Mouse (Mus musculus) lung, embryonic 14.5 days (tissue): ENCODE measurements around the gene Mfsd2b. TPM values are rescaled to one million over a fixed set of nuclear protein-coding genes. Genes with fewer than 3 reads are reported as not detected.

ENCODE experiments used
- ATAC-seq: fragments of 200-750 bp; cut with Nextera tagmentation; 2 replicates; pipeline ENCODE4 v1.8.0; 2017; ENCODE audit warnings: mild to moderate bottlenecking, moderate TSS enrichment, moderate library complexity; ENCODE audit not compliant: insufficient read depth
- DNase-seq: peaks from one replicate; pipeline ENCODE4 v3.0.0-alpha.2; 2015
- H3K27ac ChIP-seq: fragments of 300-500 bp; sonication (generic); 2 replicates; pipeline ENCODE4 v1.5.1; 2014; ENCODE audit warnings: low read depth, mild to moderate bottlenecking, moderate library complexity
- H3K27me3 ChIP-seq: fragments of 300-500 bp; sonication (generic); 2 replicates; pipeline ENCODE4 v1.6.1; 2014; ENCODE audit warnings: low read length, control low read depth; ENCODE audit not compliant: insufficient read depth
- H3K36me3 ChIP-seq: fragments of 300-500 bp; sonication (generic); 2 replicates; pipeline ENCODE4 v1.6.1; 2014; ENCODE audit warnings: control low read depth; ENCODE audit not compliant: insufficient read depth
- H3K4me1 ChIP-seq: fragments of 300-500 bp; sonication (generic); 2 replicates; pipeline ENCODE4 v1.6.1; 2014; ENCODE audit warnings: antibody characterized with exemption, control low read depth; ENCODE audit not compliant: insufficient read depth
- H3K4me2 ChIP-seq: fragments of 300-500 bp; sonication (generic); 2 replicates; pipeline ENCODE4 v1.6.1; 2014; ENCODE audit warnings: mild to moderate bottlenecking
- H3K4me3 ChIP-seq: fragments of 300-500 bp; sonication (generic); 2 replicates; pipeline ENCODE4 v1.5.1; 2014; ENCODE audit warnings: low read depth, low read length
- H3K9ac ChIP-seq: fragments of 300-500 bp; sonication (generic); 2 replicates; pipeline ENCODE4 v1.6.1; 2014
- H3K9me3 ChIP-seq: fragments of 300-500 bp; sonication (generic); 2 replicates; pipeline ENCODE4 v1.6.1; 2016; ENCODE audit warnings: low read depth, low read length, control low read depth
- CTCF ChIP-seq: IDR thresholded peaks from 2 replicates; pipeline ENCODE4 v1.5.1; 2016; ENCODE audit warnings: antibody characterized with exemption, low read depth
- WGBS: fragments of 180-500 bp; shearing (Covaris S2); extraction: QIAGEN DNeasy Blood & Tissue Kit; methylation state at CpG from one replicate; pipeline ENCODE4 v1.1.7; 2014; 5-methylcytosine and 5-hydroxymethylcytosine counted together
- polyA plus RNA-seq: library from polyadenylated mRNA; unstranded; fragments of >200 nt; fragmentation: Nextera tagmentation; extraction: Ambion mirVana; gene quantifications from 2 replicates; pipeline ENCODE4 v1.2.1, GENCODE M21; 2014

Mfsd2b gene
- polyA plus RNA-seq, 1 experiment from 2014 or later, result 2.9 TPM

DNA sequence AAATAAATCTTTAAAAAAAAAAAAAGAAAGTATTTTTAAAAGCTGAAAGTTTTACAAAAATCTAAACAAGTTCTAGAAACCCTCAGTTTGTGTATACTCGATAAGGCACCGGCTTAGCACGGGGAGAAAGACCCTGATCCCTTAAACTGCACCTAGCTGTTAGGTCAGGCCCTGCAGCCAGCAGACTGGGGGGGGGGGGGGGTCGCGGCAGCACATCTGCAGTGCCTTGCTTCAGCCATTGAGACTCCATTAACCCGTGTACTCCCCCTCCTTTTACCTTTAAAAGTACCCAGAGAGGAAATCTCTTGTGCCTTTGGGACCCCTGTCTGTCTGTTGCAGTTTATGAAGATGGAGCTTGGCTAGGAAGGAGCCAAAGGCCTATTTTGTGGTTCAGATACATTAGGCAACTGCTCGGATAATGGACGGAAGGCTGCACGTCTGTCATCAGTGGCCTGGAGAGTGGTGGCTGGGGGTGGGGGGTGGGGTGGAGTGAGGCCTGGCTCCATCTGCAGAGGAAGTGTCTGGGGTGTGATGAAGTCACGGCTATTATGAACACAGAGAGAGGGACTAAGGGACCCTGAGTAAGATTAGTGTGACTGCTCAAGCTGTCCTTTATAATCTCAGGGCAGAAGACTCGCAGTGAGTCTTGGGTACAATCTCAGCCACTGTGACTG lies 14.8 kb downstream of the Mfsd2b start:
- Histone ChIP-seq H3K4me1 (peaks cover 7% of the 10 kb centered on the region; the same call in 1 of the 2 replicates), H3K27ac (no peak overlapping the region), H3K27me3 (no peaks in the 10 kb centered on the region), H3K4me3 (no peak overlapping the region), H3K36me3 (peaks cover 21% of the 10 kb centered on the region; the same call in 1 of the 2 replicates), H3K4me2 (no peak overlapping the region), H3K9me3 (no peaks in the 10 kb centered on the region), H3K9ac (no peak overlapping the region)
- TF ChIP-seq CTCF, result no peak
- peak; percentile 21 for DNase-seq
- ATAC-seq, result peak; percentile 42; the same call in 1 of the 2 replicates
- 36% methylated on average over 11 of the region's 11 CpGs for WGBS

DNA sequence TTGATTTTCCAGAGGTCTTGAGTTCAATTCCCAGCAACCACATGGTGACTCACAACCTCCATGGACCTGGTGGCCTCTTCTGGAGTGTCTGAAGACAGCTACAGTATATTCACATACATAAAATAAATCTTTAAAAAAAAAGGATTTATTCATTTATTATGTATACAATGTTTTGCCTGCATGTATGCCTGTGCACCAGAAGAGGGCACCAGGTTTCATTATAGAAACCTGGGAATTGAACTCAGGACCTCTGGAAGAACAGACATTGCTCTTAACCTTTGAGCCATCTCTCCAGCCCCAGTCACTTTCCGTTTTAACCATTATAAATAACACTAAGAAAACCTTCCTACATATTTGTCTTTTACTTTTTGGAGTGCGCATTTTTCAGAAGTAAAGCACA lies 17.3 kb downstream of the Mfsd2b start:
- H3K4me1 ChIP-seq, result no peaks in the 10 kb centered on the region
- no peak overlapping the region for H3K4me3 ChIP-seq
- 92% methylated on average over 2 of the region's 2 CpGs for WGBS
- ATAC-seq (no peak), DNase-seq (peak; percentile 25)
- H3K4me2 ChIP-seq, result no peak overlapping the region
- peaks cover 19% of the 10 kb centered on the region; the same call in 1 of the 2 replicates for H3K36me3 ChIP-seq
- no peaks in the 10 kb centered on the region for H3K9me3 ChIP-seq
- H3K9ac ChIP-seq, result no peak overlapping the region
- TF ChIP-seq CTCF, result 0 out of 2 replicates have a peak, but pooled peaks have one; percentile 7
- H3K27me3 ChIP-seq, result no peaks in the 10 kb centered on the region
- H3K27ac ChIP-seq, result no peak overlapping the region

DNA sequence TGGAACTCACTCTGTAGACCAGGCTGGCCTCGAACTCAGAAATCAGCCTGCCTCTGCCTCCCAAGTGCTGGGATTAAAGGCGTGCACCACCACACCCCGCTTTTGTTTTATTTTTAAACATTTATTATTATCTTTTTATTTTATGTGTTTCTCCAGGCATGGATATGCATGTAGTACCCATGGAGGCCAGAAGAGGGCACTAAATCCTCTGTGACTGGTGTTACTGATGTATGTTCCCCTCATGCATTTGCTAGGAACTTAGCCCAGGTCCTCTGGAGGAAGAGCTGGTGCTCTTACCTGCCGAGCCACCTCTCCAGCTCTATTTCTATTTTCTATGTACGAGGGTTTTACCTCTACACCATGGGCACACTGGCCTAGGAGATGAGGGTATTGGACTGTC lies 18.0 kb downstream of the Mfsd2b start:
- H3K9ac ChIP-seq, result no peak overlapping the region
- no peak overlapping the region for H3K4me2 ChIP-seq
- H3K27me3 ChIP-seq, result no peaks in the 10 kb centered on the region
- peak; percentile 48 for TF ChIP-seq CTCF
- ATAC-seq, result no peak
- H3K36me3 ChIP-seq, result peaks cover 25% of the 10 kb centered on the region; the same call in 1 of the 2 replicates
- 90% methylated on average over 5 of the region's 5 CpGs for WGBS
- DNase-seq, result peak; percentile 40
- no peaks in the 10 kb centered on the region for H3K9me3 ChIP-seq
- H3K4me1 ChIP-seq, result no peaks in the 10 kb centered on the region
- no peak overlapping the region for H3K27ac ChIP-seq
- no peak overlapping the region for H3K4me3 ChIP-seq

DNA sequence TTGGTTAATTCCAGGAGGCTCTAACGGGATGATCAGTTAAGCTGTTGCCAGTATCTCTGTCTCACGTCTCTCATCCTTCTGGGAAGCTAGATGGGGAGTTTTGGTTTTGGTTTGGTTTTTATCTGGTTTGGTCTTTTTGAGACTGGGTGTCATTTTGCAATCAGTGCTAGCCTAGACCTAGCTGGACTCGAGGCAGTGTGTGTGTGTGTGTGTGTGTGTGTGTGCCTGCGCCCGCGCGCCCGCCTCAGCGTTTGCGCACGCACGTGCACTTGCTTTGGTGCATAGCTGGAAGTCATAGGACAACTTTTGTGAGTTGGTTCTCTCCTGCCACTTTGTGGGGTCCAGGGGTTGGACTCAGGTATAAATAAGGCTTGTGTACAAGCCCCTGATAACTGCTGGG lies 30.4 kb downstream of the Mfsd2b start:
- Histone ChIP-seq H3K36me3 (no peaks in the 10 kb centered on the region), H3K9me3 (no peaks in the 10 kb centered on the region), H3K4me3 (peak overlapping the region; percentile 64), H3K9ac (peak overlapping the region; percentile 65), H3K4me1 (0 out of 2 replicates have a peak, but pooled peaks cover 7% of the 10 kb centered on the region), H3K27me3 (0 out of 2 replicates have a peak, but pooled peaks cover 5% of the 10 kb centered on the region), H3K4me2 (peak overlapping the region; percentile 79), H3K27ac (peak overlapping the region; percentile 69)
- 0% methylated on average over 12 of the region's 12 CpGs for WGBS
- TF ChIP-seq CTCF, result no peak
- DNase-seq (peak; percentile 74), ATAC-seq (peak; percentile 37)

DNA sequence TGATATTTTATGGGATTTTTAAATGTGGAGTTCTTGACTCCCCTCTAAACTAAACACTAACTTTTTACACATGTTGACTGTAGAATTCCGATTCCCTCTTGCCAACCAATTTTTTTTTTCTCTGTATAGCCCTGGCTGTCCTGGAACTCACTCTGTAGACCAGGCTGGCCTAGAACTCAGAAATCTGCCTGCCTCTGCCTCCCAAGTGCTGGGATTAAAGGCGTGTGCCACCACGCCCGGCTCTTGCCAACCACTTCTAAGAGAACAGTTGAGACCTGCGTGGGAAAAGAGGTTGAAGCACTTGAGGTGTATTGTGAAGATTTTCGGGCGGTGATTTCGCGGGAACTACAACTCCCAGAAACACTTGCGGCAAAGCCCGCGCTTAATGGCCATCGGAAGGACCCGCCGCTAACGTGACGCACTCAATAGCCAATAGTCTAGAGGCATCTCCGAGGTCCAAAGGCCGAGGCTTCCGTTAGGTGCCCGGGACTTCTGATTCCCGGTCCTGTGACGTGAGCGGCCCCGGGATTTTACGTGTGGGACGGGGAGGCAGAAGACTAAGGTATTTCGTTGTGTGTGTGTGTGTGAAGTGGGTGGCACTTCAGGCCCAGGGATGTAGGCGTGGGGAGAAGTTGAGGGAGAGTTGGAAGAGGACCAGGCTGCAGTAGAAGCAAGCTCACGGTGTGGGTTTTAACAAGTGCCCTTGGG lies 31.1 kb downstream of the Mfsd2b start, which contains the start of gene Wdcp:
TSS of gene Wdcp (plus strand) at position 414 of the 708 bp plus-strand sequence.
- WGBS, result under 1% methylated on average over 30 of the region's 30 CpGs
- Histone ChIP-seq H3K36me3 (no peaks in the 10 kb centered on the region), H3K27me3 (0 out of 2 replicates have a peak, but pooled peaks cover 5% of the 10 kb centered on the region), H3K27ac (peak within 1 kb of the TSS; percentile 69), H3K9ac (peak within 1 kb of the TSS; percentile 65), H3K9me3 (no peaks in the 10 kb centered on the region), H3K4me1 (0 out of 2 replicates have a peak, but pooled peaks cover 7% of the 10 kb centered on the region), H3K4me3 (peak within 1 kb of the TSS; percentile 64), H3K4me2 (peak within 1 kb of the TSS; percentile 95)
- peak; percentile 97 for DNase-seq
- TF ChIP-seq CTCF, result no peak
- peak; percentile 91 for ATAC-seq

GRCm38 (mm10) chr12:4842456-4842855 lies 31.7 kb downstream of the Mfsd2b start:
- ATAC-seq, result no peak
- no peaks in the 10 kb centered on the region for H3K36me3 ChIP-seq
- H3K9ac ChIP-seq, result no peak overlapping the region
- H3K4me1 ChIP-seq, result 0 out of 2 replicates have a peak, but pooled peaks cover 7% of the 10 kb centered on the region
- no peak overlapping the region for H3K27ac ChIP-seq
- H3K9me3 ChIP-seq, result no peaks in the 10 kb centered on the region
- no peak overlapping the region for H3K4me3 ChIP-seq
- no peak for TF ChIP-seq CTCF
- WGBS, result 82% methylated on average over 8 of the region's 8 CpGs
- no peak for DNase-seq
- H3K27me3 ChIP-seq, result 0 out of 2 replicates have a peak, but pooled peaks cover 5% of the 10 kb centered on the region
- peak overlapping the region; percentile 79 for H3K4me2 ChIP-seq

GRCm38 (mm10) chr12:4841392-4841887 lies 32.7 kb downstream of the Mfsd2b start, which contains the start of gene Fkbp1b:
Fkbp1b (minus strand) TSS chr12:4841591.
- ATAC-seq, result peak; percentile 71
- under 1% methylated on average over 37 of the region's 37 CpGs for WGBS
- Histone ChIP-seq H3K27ac (no peak within 1 kb of the TSS), H3K4me3 (peak within 1 kb of the TSS; percentile 72), H3K4me1 (0 out of 2 replicates have a peak, but pooled peaks cover 7% of the 10 kb centered on the region), H3K4me2 (peak within 1 kb of the TSS; percentile 95), H3K36me3 (no peaks in the 10 kb centered on the region), H3K9ac (peak within 1 kb of the TSS; percentile 66), H3K27me3 (0 out of 2 replicates have a peak, but pooled peaks cover 5% of the 10 kb centered on the region), H3K9me3 (no peaks in the 10 kb centered on the region)
- peak; percentile 77 for DNase-seq
- no peak for TF ChIP-seq CTCF
